Mouse (Mus musculus) limb, embryonic 13.5 days (tissue): ENCODE results near the gene Rnf180. TPM values are rescaled to one million over a fixed set of nuclear protein-coding genes. Genes with fewer than 3 reads are reported as not detected.
"Not testable (repeated sequence)": the region's sequence is repeated elsewhere in the genome, so short reads cannot be mapped to it uniquely, and the experiment has no call there.

ENCODE experiments used
- ATAC-seq: fragments of 200-750 bp; cut with Nextera tagmentation; 2 replicates; pipeline ENCODE4 v1.8.0; 2017; ENCODE audit warnings: low read depth, moderate number of reproducible peaks, moderate TSS enrichment; ENCODE audit not compliant: low FRiP score
- H3K27ac ChIP-seq: fragments of 300-500 bp; sonication (generic); 2 replicates; pipeline ENCODE4 v1.5.1; 2015; ENCODE audit warnings: inconsistent platforms, mild to moderate bottlenecking, moderate library complexity
- H3K27me3 ChIP-seq: fragments of 300-500 bp; sonication (generic); 2 replicates; pipeline ENCODE4 v1.6.1; 2015; ENCODE audit warnings: mild to moderate bottlenecking, inconsistent platforms
- H3K36me3 ChIP-seq: fragments of 300-500 bp; sonication (generic); 2 replicates; pipeline ENCODE4 v1.6.1; 2015; ENCODE audit warnings: inconsistent platforms, mild to moderate bottlenecking, moderate library complexity
- H3K4me1 ChIP-seq: fragments of 300-500 bp; sonication (generic); 2 replicates; pipeline ENCODE4 v1.6.1; 2015; ENCODE audit warnings: inconsistent platforms
- H3K4me2 ChIP-seq: fragments of 300-500 bp; sonication (generic); replicated peaks from 2 replicates; pipeline ENCODE4 v1.6.1; 2015; ENCODE audit warnings: inconsistent platforms, mild to moderate bottlenecking, moderate library complexity
- H3K4me3 ChIP-seq: fragments of 300-500 bp; sonication (generic); 2 replicates; pipeline ENCODE4 v1.5.1; 2015; ENCODE audit warnings: moderate library complexity, mild to moderate bottlenecking, inconsistent platforms
- H3K9ac ChIP-seq: fragments of 300-500 bp; sonication (generic); 2 replicates; pipeline ENCODE4 v1.6.1; 2015; ENCODE audit warnings: mild to moderate bottlenecking, inconsistent platforms
- H3K9me3 ChIP-seq: fragments of 300-500 bp; sonication (generic); 2 replicates; pipeline ENCODE4 v1.6.1; 2016; ENCODE audit warnings: inconsistent platforms
- WGBS: fragments of 180-500 bp; shearing (Covaris S2); methylation state at CpG from one replicate; pipeline ENCODE4 v1.1.7; 2015; 5-methylcytosine and 5-hydroxymethylcytosine counted together
- polyA plus RNA-seq: library from polyadenylated mRNA; unstranded; fragments of >200 nt; fragmentation: Nextera tagmentation; extraction: Ambion mirVana; gene quantifications from 2 replicates; pipeline ENCODE4 v1.2.1, GENCODE M21; 2015

The Rnf180 gene
- 10.1 and 10.3 TPM in 2 replicates for polyA plus RNA-seq

DNA sequence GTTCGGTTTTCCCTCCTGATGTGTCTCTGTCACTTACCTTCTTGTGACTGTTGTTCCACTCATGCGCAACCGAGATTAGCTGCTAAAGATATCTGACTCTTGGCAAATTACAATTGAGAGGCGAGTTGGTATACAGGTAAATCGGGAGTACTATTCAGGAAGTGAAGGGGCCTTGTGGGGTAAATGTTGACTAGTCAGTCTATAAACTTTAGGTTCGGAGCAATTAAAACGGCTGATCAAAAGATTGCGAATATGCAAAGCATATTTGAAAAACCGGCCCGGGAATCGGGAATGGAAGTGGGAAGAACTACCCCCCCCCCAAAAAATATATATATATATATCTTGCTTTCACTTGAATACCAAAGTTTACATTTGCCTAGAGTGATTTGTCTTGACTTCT is at the start of gene Rnf180:
Gene Rnf180, minus strand, starts transcription at position 101 of the 400 bp plus-strand sequence.
- Histone ChIP-seq H3K27ac (peak within 1 kb of the TSS; percentile 72; the same call in 1 of the 2 replicates), H3K36me3 (0 out of 2 replicates have a peak, but pooled peaks cover under 1% of the 10 kb centered on the region), H3K9me3 (no peaks in the 10 kb centered on the region), H3K9ac (peak within 1 kb of the TSS; percentile 85), H3K27me3 (no peaks in the 10 kb centered on the region), H3K4me2 (peak within 1 kb of the TSS; percentile 79), H3K4me1 (peaks cover 20% of the 10 kb centered on the region), H3K4me3 (peak within 1 kb of the TSS; percentile 81)
- 45% methylated on average over 11 of the region's 11 CpGs for WGBS
- ATAC-seq = no peak

GRCm38 (mm10) chr13:105331199-105331968 is 36.8 kb upstream of the Rnf180 start:
- no peaks in the 10 kb centered on the region for H3K36me3 ChIP-seq
- no peak for ATAC-seq
- H3K27me3 ChIP-seq = no peaks in the 10 kb centered on the region
- H3K9me3 ChIP-seq = no peaks in the 10 kb centered on the region
- no peak overlapping the region for H3K27ac ChIP-seq
- WGBS = 68% methylated on average over 5 of the region's 5 CpGs
- no peak overlapping the region for H3K4me3 ChIP-seq
- H3K9ac ChIP-seq = no peak overlapping the region
- no peaks in the 10 kb centered on the region for H3K4me1 ChIP-seq
- H3K4me2 ChIP-seq = no peak overlapping the region

GRCm38 (mm10) chr13:105326946-105327345 is 32.3 kb upstream of the Rnf180 start:
- Histone ChIP-seq H3K27ac (no peak overlapping the region), H3K9ac (no peak overlapping the region), H3K36me3 (no peaks in the 10 kb centered on the region), H3K4me2 (no peak overlapping the region), H3K9me3 (no peaks in the 10 kb centered on the region), H3K27me3 (no peaks in the 10 kb centered on the region), H3K4me1 (no peaks in the 10 kb centered on the region), H3K4me3 (no peak overlapping the region)
- ATAC-seq = no peak
- 70% methylated on average over 1 of the region's 1 CpGs for WGBS

DNA sequence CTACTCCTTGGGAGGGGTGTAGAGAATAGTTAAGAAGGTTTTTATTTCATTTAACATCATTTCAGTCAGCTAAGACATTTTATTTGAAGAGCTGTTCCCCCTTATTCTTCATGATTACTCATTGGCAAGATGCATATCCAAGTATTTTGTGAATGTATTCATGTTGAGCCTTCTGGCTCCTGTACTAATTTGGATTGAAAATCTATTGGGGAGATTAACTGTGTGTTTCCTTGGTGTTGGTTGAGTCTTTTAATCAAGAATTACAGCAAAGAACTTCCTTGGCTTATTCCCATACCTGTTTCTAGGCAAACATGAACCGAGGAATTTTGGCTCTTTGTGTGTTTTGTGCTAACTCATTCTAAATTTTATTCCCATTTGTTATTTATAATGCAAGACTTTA is 22.3 kb upstream of the Rnf180 start:
- Histone ChIP-seq H3K4me3 (no peak overlapping the region), H3K27me3 (no peaks in the 10 kb centered on the region), H3K27ac (no peak overlapping the region), H3K4me1 (no peaks in the 10 kb centered on the region), H3K36me3 (no peaks in the 10 kb centered on the region), H3K9ac (no peak overlapping the region), H3K4me2 (no peak overlapping the region), H3K9me3 (no peaks in the 10 kb centered on the region)
- 74% methylated on average over 1 of the region's 1 CpGs for WGBS
- no peak for ATAC-seq

GRCm38 (mm10) chr13:105316009-105316408 is 21.4 kb upstream of the Rnf180 start:
- no peak overlapping the region for H3K4me3 ChIP-seq
- H3K9ac ChIP-seq = no peak overlapping the region
- H3K36me3 ChIP-seq = no peaks in the 10 kb centered on the region
- no peak overlapping the region for H3K27ac ChIP-seq
- no peaks in the 10 kb centered on the region for H3K9me3 ChIP-seq
- ATAC-seq = no peak
- H3K4me2 ChIP-seq = no peak overlapping the region
- no peaks in the 10 kb centered on the region for H3K4me1 ChIP-seq
- H3K27me3 ChIP-seq = no peaks in the 10 kb centered on the region
- 86% methylated on average over 6 of the region's 6 CpGs for WGBS

GRCm38 (mm10) chr13:105312763-105313162 is 18.1 kb upstream of the Rnf180 start:
- WGBS = 84% methylated on average over 6 of the region's 6 CpGs
- Histone ChIP-seq H3K36me3 (no peaks in the 10 kb centered on the region), H3K4me2 (no peak overlapping the region), H3K27ac (no peak overlapping the region), H3K9me3 (no peaks in the 10 kb centered on the region), H3K4me1 (no peaks in the 10 kb centered on the region), H3K27me3 (no peaks in the 10 kb centered on the region), H3K9ac (no peak overlapping the region), H3K4me3 (no peak overlapping the region)
- no peak for ATAC-seq

DNA sequence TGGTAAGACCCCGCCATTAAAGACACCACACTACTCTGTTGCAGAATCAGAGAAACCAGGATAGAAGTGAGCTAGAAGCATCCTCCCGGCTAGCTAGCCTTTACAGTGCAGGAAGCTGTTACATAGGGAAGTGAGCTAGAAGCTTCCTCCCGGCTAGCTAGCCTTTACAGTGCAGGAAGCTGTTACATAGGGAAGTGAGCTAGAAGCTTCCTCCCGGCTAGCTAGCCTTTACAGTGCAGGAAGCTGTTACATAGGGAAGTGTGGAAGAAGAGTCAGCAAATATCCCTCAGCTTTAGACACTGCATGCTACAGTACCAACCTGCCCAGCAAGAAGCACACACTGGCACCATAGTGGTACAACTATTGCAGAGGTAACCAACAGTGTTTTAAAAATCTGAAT is 15.9 kb upstream of the Rnf180 start:
- H3K9ac ChIP-seq, H3K9me3 ChIP-seq, H3K4me1 ChIP-seq, ATAC-seq, H3K4me2 ChIP-seq, H3K27me3 ChIP-seq, H3K4me3 ChIP-seq, H3K27ac ChIP-seq, H3K36me3 ChIP-seq: not testable (repeated sequence)
- 74% methylated on average over 4 of the region's 4 CpGs for WGBS

- 83% methylated on average over 2 of the region's 2 CpGs for WGBS
- H3K36me3 ChIP-seq = no peaks in the 10 kb centered on the region
- H3K9ac ChIP-seq = no peak overlapping the region
- no peak overlapping the region for H3K4me2 ChIP-seq
- 0 out of 2 replicates have a peak, but pooled peaks cover 3% of the 10 kb centered on the region for H3K4me1 ChIP-seq
- ATAC-seq = no peak
- no peak overlapping the region for H3K27ac ChIP-seq
- no peaks in the 10 kb centered on the region for H3K9me3 ChIP-seq
- H3K27me3 ChIP-seq = no peaks in the 10 kb centered on the region
- no peak overlapping the region for H3K4me3 ChIP-seq
These were observed 10.9 kb upstream of the Rnf180 start for GRCm38 (mm10) chr13:105305513-105305912.

GRCm38 (mm10) chr13:105304054-105304453 is 9.4 kb upstream of the Rnf180 start:
- Histone ChIP-seq H3K4me1 (0 out of 2 replicates have a peak, but pooled peaks cover 3% of the 10 kb centered on the region), H3K4me2 (no peak overlapping the region), H3K9me3 (no peaks in the 10 kb centered on the region), H3K4me3 (no peak overlapping the region), H3K27me3 (no peaks in the 10 kb centered on the region), H3K36me3 (no peaks in the 10 kb centered on the region), H3K9ac (no peak overlapping the region), H3K27ac (no peak overlapping the region)
- no peak for ATAC-seq
- WGBS = 48% methylated on average over 4 of the region's 4 CpGs

DNA sequence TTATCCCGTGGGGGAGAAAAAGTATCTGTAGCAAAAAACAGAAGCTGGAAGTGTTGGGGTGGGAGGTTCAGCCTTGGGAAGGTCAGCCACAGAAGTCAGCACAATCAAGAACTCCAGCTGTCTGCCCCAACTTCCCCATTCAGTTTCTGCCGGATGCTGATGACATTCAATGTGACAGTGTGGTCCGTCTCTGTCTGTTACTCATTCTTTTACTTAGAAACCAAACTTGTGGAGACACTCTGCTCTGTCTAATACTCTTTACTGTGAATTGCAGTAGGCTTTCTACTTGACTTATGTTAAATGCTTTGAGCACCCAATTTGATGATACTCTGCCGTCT is 5.4 kb upstream of the Rnf180 start:
- no peak overlapping the region for H3K4me3 ChIP-seq
- no peaks in the 10 kb centered on the region for H3K27me3 ChIP-seq
- 85% methylated on average over 4 of the region's 4 CpGs for WGBS
- H3K36me3 ChIP-seq = no peaks in the 10 kb centered on the region
- H3K4me1 ChIP-seq = 0 out of 2 replicates have a peak, but pooled peaks cover 3% of the 10 kb centered on the region
- H3K9me3 ChIP-seq = no peaks in the 10 kb centered on the region
- no peak overlapping the region for H3K4me2 ChIP-seq
- no peak overlapping the region for H3K27ac ChIP-seq
- no peak for ATAC-seq
- H3K9ac ChIP-seq = no peak overlapping the region

- Histone ChIP-seq H3K4me2 (no peak overlapping the region), H3K9ac (no peak overlapping the region), H3K27ac (no peak overlapping the region), H3K9me3 (no peaks in the 10 kb centered on the region), H3K4me1 (0 out of 2 replicates have a peak, but pooled peaks cover 3% of the 10 kb centered on the region), H3K36me3 (no peaks in the 10 kb centered on the region), H3K27me3 (no peaks in the 10 kb centered on the region), H3K4me3 (no peak overlapping the region)
- 64% methylated on average over 4 of the region's 4 CpGs for WGBS
- no peak for ATAC-seq
These were observed 4.8 kb upstream of the Rnf180 start for GRCm38 (mm10) chr13:105299162-105300008.
